Mouse (Mus musculus) macrophage (primary cell): ENCODE data around the gene Neurl1a. TPM values are rescaled to one million over a fixed set of nuclear protein-coding genes. Genes with fewer than 3 reads are reported as not detected.

Experiments
- H3K27ac ChIP-seq: fragments of 350-480 bp; formaldehyde crosslinking; 2 replicates; pipeline ENCODE4 v1.9.0; 2021
- H3K36me3 ChIP-seq: fragments of 350-480 bp; formaldehyde crosslinking; 2 replicates; pipeline ENCODE4 v1.9.0; 2021; ENCODE audit errors: inconsistent target
- H3K4me3 ChIP-seq: fragments of 350-480 bp; formaldehyde crosslinking; 2 replicates; pipeline ENCODE4 v1.9.0; 2021; ENCODE audit errors: inconsistent target
- H3K79me2 ChIP-seq: fragments of 350-480 bp; formaldehyde crosslinking; 2 replicates; pipeline ENCODE4 v1.9.0; 2021; ENCODE audit errors: inconsistent target
- WGBS: methylation state at CpG from one replicate; pipeline ENCODE4 v1.1.7; 2026; ENCODE audit warnings: inconsistent platforms; ENCODE audit not compliant: missing documents; 5-methylcytosine and 5-hydroxymethylcytosine counted together
- polyA plus RNA-seq: library from polyadenylated mRNA; stranded (reverse); fragments of 250-400 nt; gene quantifications from 3 replicates; pipeline ENCODE4 v1.2.4, GENCODE M21; 2018; ENCODE audit warnings: inconsistent platforms

Neurl1a gene
- polyA plus RNA-seq, 1 experiment from 2014 or later: 0.17 TPM

GRCm38 (mm10) chr19:47230082-47230481 is 51.5 kb downstream of the Neurl1a start:
- Histone ChIP-seq H3K36me3 (no peaks in the 10 kb centered on the region), H3K79me2 (no peaks in the 10 kb centered on the region), H3K4me3 (no peak overlapping the region), H3K27ac (no peak overlapping the region)
- 92% methylated on average over 7 of the region's 7 CpGs for WGBS

- Histone ChIP-seq H3K27ac (no peak overlapping the region), H3K36me3 (no peaks in the 10 kb centered on the region), H3K4me3 (no peak overlapping the region), H3K79me2 (no peaks in the 10 kb centered on the region)
- WGBS: 97% methylated on average over 8 of the region's 8 CpGs
Observed at GRCm38 (mm10) chr19:47230682-47231081, 52.1 kb downstream of the Neurl1a start.

- Histone ChIP-seq H3K36me3 (no peaks in the 10 kb centered on the region), H3K79me2 (no peaks in the 10 kb centered on the region)
- 94% methylated on average over 6 of the region's 6 CpGs for WGBS
Observed at GRCm38 (mm10) chr19:47231389-47231788, 52.8 kb downstream of the Neurl1a start.

DNA sequence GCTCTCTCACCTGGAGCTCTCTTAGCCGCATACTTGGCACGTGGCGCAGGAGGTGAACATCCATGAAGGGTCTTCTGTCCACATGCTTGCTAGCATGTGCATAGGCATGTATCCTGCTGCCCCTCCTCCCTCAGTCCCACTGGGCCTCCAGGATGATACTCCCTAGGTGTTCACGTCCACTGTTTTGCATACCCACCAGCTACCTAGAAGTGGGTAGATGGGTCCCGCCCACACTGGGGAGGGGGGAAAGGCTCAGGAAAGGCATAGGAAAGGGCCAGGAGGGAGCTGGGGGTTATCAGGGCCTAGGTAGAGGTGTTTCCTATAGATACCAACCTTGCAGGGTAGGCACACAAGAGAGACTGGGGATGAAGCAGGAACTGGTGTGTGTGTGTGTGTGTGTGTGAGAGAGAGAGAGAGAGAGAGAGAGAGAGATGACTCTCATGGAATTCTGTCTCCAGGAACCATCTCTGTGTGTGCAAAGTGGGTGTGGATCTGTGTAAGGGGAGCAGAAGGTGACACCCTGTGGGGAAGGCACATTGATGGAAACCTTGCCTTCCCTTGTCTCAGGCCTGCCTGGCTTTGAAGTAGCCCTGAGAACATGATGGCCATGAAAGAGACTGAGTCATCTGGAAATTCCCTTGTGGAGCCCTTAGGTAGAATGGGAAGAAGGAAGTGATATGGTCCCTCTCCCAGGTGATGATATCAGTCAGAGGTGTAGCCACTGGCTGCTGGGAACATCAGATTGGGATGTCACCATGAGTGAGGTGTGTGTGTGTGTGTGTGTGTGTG is 53.7 kb downstream of the Neurl1a start:
- WGBS: 96% methylated on average over 5 of the region's 5 CpGs
- Histone ChIP-seq H3K36me3 (no peaks in the 10 kb centered on the region), H3K27ac (no peak overlapping the region)

More at GRCm38 (mm10) chr19:47231389-47231788, 52.8 kb downstream of the Neurl1a start:
- H3K27ac ChIP-seq: no peak overlapping the region
- H3K4me3 ChIP-seq: no peak overlapping the region

GRCm38 (mm10) chr19:47233087-47233486 is 54.5 kb downstream of the Neurl1a start:
- Histone ChIP-seq H3K4me3 (no peak overlapping the region), H3K79me2 (no peaks in the 10 kb centered on the region), H3K36me3 (no peaks in the 10 kb centered on the region), H3K27ac (no peak overlapping the region)
- WGBS: 93% methylated on average over 3 of the region's 3 CpGs

More for the DNA sequence above, 53.7 kb downstream of the Neurl1a start:
- no peaks in the 10 kb centered on the region for H3K79me2 ChIP-seq
- H3K4me3 ChIP-seq: no peak overlapping the region

DNA sequence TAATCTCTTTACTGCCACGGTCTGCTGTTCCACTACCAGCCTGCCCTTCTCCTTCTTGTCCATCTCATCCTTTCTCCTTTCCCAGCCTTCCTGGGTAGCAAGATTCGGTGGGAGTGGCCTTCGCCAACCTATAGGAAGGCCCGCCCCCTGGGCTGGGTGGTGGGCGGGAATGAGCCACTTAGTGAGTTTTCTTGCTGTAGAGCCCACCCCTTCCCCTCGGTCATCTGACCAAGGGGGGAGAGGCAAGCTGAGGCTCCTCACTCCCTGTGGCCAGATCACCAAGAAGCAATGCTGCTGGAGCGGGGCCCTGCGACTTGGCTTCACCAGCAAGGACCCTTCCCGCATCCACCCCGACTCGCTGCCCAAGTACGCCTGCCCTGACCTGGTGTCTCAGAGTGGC is 61.5 kb downstream of the Neurl1a start:
- H3K79me2 ChIP-seq: no peaks in the 10 kb centered on the region
- H3K4me3 ChIP-seq: no peak overlapping the region
- 87% methylated on average over 12 of the region's 12 CpGs for WGBS
- H3K27ac ChIP-seq: no peak overlapping the region
- no peaks in the 10 kb centered on the region for H3K36me3 ChIP-seq

DNA sequence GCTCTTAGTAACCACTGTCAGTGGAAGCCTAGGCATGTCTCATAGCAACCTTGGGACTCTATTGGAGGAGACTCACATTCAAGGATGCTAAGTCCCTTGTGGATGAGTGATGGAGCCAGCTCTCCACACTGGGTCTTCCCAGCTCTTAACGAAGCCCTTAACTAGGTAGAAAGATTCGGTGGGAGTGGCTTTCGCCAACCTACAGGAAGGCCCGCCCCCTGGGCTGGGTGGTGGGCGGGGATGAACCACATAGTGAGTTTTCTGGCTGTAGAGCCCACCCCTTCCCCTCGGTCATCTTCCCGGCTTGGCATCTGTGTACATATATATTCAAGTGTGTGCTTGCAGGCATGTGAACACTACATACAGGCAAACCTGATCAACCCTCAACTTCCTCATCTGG is 62.3 kb downstream of the Neurl1a start:
- 75% methylated on average over 7 of the region's 7 CpGs for WGBS

DNA sequence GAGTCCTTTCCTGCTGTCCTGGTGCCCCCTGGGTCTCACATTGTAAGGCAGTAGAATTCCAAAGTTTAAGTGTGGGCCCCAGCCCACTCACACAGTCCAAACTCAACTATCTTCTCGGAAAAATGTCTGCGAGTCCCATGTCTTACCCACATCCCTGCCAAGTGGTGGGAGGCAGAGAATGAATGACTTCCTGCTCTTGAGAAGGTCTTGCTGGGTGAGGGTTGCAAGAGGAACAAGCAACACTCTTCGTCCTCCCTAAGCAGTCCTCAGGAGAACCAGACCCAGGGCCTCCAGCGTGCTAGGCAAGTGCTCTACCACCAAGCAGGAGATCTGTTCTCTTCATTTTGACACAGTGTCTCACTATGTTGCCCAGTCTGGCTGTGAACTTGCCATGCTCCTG is 63.6 kb downstream of the Neurl1a start:
- H3K4me3 ChIP-seq: no peak overlapping the region
- H3K27ac ChIP-seq: no peak overlapping the region
- 65% methylated on average over 4 of the region's 4 CpGs for WGBS
- no peaks in the 10 kb centered on the region for H3K79me2 ChIP-seq
- no peaks in the 10 kb centered on the region for H3K36me3 ChIP-seq

More for the DNA sequence above, 62.3 kb downstream of the Neurl1a start:
- H3K36me3 ChIP-seq: no peaks in the 10 kb centered on the region
- no peak overlapping the region for H3K4me3 ChIP-seq
- no peak overlapping the region for H3K27ac ChIP-seq
- no peaks in the 10 kb centered on the region for H3K79me2 ChIP-seq

DNA sequence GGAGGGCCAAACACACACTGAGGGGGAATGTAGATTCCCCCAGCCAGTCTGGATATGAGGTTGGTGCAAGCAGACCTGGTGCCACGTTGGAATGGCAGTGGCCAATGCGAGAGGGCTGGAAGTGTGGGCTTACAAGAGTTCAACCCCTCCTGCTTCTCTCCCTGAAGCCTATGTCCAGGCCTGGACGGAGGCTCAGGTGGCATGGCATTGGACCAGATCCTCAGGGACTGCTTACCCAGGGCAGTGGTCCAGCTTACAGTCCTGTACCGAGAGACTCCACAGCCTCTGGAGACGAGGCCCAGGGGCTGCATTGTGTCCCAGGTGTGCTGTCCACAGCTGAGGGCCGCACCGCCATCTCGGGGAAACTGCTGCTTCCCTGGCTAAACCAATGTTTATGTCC is 66.9 kb downstream of the Neurl1a start:
- Histone ChIP-seq H3K79me2 (no peaks in the 10 kb centered on the region), H3K27ac (no peak overlapping the region), H3K36me3 (no peaks in the 10 kb centered on the region), H3K4me3 (no peak overlapping the region)
- WGBS: 94% methylated on average over 8 of the region's 8 CpGs

- H3K36me3 ChIP-seq: no peaks in the 10 kb centered on the region
- H3K79me2 ChIP-seq: no peaks in the 10 kb centered on the region
- H3K27ac ChIP-seq: no peak overlapping the region
- H3K4me3 ChIP-seq: no peak overlapping the region
- WGBS: 80% methylated on average over 11 of the region's 11 CpGs
Observed at GRCm38 (mm10) chr19:47247791-47248190, 69.2 kb downstream of the Neurl1a start.

- no peak overlapping the region for H3K4me3 ChIP-seq
- WGBS: 80% methylated on average over 7 of the region's 7 CpGs
Observed at GRCm38 (mm10) chr19:47248296-47248695, 69.7 kb downstream of the Neurl1a start.

GRCm38 (mm10) chr19:47248906-47249568 is 70.4 kb downstream of the Neurl1a start:
- Histone ChIP-seq H3K27ac (no peak overlapping the region), H3K36me3 (no peaks in the 10 kb centered on the region)
- 91% methylated on average over 16 of the region's 16 CpGs for WGBS

More at GRCm38 (mm10) chr19:47248296-47248695, 69.7 kb downstream of the Neurl1a start:
- Histone ChIP-seq H3K36me3 (no peaks in the 10 kb centered on the region), H3K27ac (no peak overlapping the region), H3K79me2 (no peaks in the 10 kb centered on the region)

DNA sequence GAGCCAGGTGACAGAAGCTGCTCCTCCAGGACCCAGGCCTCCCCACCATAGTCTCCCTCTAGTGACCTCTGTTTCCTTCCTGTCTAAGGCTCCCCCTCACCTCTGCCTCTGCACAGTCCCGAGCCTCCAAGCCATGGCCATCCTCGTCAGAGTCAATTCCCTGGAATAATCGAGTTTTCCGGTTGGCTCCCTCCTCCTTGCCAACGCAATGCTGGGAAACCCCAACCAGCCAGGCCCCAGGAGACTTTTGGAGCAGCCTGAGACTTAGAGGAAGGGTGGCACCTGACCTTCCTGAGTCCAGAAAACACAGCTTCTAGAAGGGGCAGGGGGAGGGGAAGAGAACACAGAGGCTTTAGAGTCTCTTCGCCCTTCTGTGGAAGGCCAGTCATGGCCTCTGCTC is 72.3 kb downstream of the Neurl1a start:
- 72% methylated on average over 6 of the region's 6 CpGs for WGBS
- Histone ChIP-seq H3K36me3 (no peaks in the 10 kb centered on the region), H3K79me2 (no peaks in the 10 kb centered on the region), H3K27ac (no peak overlapping the region), H3K4me3 (no peak overlapping the region)

More at GRCm38 (mm10) chr19:47248906-47249568, 70.4 kb downstream of the Neurl1a start:
- no peaks in the 10 kb centered on the region for H3K79me2 ChIP-seq
- H3K4me3 ChIP-seq: no peak overlapping the region

- Histone ChIP-seq H3K36me3 (no peaks in the 10 kb centered on the region), H3K79me2 (no peaks in the 10 kb centered on the region), H3K27ac (no peak overlapping the region), H3K4me3 (no peak overlapping the region)
- WGBS: 11% methylated on average over 71 of the region's 90 CpGs
Observed at GRCm38 (mm10) chr19:47253053-47253628, 74.5 kb downstream of the Neurl1a start.

DNA sequence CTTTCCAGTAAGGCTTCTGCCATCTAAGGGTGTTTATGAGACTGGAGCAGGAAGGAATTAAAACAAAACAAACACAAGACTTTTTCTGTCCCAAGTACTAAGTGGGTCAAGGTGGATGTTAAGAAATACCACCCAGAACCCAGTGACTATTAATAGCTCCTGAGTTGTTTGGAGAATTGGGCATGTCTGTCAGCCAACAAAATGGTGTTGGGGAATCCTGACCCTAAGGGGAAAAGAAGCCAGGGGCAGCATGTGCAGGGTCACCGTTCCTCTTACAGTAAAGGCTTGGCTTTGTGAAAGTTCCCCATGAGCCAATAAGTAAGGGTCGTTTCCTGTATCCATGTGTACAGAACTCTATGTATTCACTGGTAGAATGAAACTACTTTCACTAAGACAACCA is 76.4 kb downstream of the Neurl1a start:
- WGBS: 66% methylated on average over 2 of the region's 2 CpGs
- Histone ChIP-seq H3K79me2 (no peaks in the 10 kb centered on the region), H3K4me3 (no peak overlapping the region), H3K27ac (no peak overlapping the region), H3K36me3 (no peaks in the 10 kb centered on the region)
